Mouse (Mus musculus): ENCODE measurements around the gene Dnaic2.

Dnaic2 gene

DNA sequence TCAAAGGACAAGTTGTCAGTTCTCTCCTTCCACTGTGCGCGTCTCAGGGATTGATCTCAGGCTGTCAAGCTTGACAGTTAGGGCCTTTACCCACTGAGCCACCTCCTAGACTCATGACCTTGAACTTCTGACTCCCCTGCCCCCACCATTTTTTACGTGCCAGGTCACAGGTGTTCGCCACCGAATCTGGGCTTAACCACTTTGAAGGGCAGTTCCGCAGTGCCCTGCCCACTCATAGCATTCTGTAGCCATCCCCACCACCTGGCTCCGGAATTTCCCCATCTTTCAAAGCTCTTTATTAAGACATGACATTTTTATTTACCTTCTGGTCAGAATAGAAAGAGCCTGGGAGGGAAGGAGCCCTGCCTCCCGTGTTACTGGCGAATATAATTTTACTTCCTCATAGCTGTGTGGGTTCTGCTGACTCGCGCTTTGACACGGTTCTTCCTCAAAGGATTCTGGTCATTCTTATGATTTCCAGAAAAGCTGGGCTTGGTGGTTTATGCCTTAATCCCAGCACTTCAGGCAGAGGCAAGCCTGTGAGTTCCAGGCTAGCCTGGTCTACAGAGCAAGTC, 20.4 kb downstream of the Dnaic2 start:
- DNase-seq: peak; percentile 37 to 47

DNA sequence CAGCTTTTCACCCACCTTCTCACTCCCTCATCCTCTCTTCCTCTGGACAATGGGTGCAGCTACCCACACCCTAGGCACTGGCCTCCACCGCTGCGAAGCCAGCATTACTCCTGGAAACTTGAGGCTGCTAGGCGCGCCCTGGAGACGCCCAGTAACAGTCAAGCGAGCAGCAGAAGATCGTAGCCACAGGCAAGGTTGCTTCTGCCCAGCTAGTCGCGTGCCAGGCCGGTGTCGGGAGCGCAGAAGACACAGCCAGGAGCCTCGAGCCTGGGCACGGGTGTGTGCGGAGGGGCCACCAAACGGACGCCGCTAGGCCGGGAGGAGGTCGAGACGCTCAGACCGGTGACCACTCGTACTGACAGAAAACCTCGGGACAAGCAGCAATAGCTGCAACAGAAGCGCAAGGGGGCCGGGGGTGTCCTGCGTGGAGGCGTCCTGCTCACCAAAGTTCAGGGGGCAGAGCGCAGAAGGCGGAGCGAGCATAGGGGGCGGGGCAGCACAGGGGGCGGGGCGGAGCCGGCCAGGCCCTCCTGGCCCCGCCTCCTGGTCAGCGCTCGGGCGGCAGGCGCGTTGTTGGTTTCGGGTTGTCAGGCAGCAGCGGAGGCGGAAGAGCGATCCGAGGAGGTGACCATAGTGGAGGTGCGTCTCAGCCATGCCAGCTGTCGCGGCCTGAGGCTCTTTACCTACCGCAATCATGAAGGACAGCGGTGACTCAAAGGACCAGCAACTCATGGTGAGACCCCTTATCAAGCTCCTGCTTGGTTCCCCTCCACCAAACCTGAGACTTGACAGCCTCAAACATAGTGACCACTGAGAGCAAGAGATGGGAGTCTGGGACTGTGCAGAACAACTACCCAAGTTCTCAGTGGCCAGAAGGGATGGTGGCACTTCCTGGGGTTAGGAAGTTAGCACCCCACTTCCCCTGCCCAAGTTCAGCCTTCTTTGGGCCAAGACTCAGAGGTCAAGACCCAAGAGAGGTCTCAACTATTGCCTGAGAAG, 37.9 kb downstream of the Dnaic2 start, which contains the start of gene Kif19a:
Gene Kif19a, plus strand, starts transcription at position 569 of the 999 bp plus-strand sequence.
- peak; percentile 46 to 49 for DNase-seq

DNA sequence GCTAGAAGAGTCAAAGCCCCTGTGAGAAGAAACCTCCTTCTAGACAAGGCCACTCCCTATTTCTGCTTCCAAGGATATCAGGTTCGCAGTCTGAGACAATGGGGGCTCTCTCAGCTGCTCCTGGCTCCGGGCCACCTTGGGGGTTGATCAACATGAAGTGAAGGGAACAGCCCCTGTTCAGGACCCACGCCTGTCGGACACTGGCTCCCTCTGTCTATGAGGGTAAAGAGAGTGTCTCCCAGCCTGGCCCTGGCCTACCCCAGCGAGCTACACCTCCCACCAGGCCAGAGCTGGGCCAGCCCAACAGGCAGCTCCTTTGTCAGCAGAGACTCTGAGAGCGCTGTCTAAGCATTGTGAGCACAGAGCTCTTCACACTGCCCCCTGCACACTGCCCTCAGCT, 42.7 kb downstream of the Dnaic2 start:
- no peak for DNase-seq

DNA sequence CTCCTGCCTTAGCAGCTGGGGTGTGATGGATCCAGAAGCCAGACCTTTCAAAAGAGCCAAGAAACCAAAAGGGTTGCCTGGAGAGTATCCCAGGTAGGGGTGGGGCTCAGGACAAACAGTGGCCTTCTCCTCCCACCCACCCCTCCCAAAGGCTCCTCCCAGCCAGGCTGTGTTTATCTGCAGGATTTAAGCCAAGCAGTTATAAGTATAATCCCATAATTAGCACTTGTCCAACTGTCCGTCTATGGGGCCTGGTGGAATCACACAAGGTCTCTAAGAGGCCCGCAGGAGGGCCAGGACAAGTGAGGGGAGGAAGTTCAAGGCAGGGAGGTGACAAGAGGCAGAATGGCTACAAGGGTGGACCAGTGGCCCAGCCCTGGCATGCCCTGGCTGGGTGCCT, 44.7 kb downstream of the Dnaic2 start:
- no peak for DNase-seq

DNA sequence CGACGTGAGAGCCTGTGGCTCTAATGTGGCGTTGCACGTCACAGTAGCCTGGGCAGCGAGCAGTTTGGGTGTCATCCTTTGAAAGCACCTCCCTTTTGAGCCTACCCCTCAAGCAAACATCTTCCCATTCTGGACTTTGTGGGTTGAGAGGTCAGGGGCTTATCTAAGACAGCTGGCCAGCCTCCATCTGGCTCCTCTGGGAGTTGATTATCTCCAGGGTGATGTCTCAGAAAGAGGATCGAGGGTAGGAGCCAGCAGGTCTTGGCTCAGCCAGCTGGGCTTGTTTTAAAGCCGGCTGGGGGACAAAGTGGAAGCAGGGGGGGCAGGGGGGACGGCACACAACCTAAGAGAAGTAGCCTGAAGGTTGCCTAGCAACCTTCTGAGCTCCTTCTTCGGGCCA, 52.9 kb downstream of the Dnaic2 start:
- no peak for DNase-seq

DNA sequence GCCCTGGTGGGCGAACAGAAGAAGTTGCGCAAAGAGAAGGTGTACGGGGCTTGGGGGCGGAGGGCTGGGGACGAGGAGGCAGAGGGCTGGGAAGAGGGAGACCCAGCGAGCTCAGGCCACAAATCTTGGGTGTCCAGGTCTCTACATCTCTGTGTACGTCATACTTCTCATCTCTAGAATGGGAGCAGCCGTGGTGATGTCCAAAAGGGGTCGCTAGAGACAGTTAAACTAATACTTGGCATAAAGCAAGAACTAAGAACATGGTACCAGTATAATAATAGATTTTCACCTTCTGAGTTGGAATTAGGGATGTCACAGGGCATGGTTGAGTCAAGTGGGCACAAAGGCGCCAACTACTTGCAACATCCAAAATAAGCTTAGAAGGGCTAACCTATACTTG, 58.7 kb downstream of the Dnaic2 start:
- DNase-seq: no peak

DNA sequence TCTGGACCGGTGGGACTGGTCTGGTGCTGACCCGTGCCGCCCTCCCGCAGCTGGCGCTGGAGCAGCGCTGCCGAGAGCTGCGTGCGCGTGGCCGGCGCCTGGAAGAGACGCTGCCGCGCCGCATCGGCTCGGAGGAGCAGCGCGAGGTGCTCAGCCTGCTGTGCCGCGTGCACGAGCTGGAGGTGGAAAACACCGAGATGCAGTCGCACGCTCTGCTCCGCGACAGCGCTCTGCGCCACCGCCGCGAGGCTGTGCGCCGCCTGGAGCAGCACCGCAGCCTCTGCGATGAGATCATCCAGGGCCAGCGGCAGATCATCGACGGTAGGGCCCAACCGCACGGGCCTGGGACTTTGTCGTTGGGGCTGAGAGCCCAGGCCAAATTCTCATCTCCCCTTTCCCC, 59.1 kb downstream of the Dnaic2 start:
- peak; percentile 46 to 50 for DNase-seq

DNA sequence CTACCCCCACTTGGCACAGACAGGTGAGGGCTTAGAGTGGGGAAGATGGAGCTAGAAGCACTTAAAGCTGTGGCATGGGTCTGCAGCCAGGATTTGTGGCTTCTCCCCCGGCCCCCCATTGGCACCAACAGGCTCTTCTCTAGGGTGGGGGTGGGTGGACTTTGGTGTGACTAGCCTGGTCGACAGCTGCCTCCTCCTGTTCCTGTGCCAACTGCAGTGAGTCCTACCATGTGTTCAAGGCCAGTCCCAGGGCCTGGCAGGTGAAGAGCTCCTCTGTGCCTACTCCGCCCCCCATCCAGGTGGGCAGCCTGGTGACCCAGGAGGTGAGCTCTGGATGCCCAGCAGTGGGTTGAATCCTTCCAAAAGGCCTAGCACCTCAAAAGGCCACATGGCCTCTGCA, 60.4 kb downstream of the Dnaic2 start:
- DNase-seq: no peak

DNA sequence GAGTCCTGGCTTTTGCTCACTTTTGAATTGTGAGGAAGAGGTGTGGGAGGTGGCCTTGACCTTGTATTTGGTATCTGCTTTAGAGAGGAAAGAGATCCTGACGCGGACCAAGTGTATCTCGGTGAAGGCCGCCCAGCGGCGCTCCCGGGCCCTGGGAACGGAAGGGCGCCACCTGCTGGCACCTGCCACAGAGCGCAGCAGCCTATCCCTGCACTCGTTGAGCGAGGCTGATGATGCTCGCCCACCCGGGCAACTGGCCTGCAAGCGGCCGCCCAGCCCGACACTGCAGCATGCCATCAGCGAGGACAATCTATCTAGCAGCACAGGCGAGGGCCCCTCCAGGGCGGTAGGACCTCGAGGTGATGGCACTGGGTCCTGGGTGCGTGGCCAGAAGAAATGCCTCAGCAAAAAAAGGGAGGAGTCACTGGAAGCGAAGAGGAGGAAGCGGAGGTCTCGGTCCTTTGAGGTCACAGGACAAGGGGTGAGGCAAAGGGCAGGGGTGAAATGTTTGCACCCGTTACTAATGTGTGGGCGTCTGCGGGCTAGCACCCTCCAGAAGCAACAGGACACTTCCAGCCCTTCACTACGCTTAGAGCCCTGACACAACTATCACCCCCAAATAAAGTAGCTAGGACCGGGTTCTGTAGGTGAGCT, 62.0 kb downstream of the Dnaic2 start:
- DNase-seq: peak; percentile 90 to 91

DNA sequence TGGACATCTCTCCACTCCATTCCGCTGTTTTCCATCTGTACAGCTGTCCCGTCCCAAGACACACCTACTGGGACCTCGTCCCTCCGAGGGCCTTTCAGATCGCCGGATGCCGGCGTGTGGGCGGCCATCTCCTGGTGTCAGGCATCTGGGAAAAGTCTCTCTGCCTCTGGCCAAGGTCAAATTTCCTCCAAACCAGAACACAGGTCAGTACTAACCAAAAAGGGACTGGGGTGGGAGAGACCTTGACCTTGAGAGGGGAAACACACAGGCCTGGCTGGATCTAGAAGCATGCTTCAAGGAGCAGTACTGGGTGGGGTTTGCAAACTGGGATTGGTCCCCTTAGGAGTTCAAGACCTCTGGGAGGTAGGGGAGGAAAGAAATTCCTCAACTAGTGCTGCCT, 62.5 kb downstream of the Dnaic2 start:
- no peak for DNase-seq

DNA sequence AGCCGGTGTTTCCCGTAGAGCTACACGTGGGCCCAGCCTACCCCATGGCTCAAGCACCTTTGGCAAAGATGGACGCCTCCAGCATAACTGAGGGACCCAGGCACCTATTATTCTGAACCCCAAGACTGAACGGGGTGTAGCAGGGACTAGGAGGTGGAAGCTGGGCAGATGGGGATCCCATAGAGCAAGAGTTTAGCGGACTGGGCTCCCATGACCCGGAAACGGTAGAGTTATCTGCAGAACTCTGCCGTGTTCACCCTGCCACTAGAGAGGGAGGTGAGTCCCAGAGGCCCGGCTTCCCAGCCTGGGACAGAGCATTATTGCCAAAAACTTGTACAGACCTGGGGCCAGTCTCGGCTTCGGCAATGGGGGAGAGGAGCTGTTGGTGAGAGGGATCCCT, 63.0 kb downstream of the Dnaic2 start:
- DNase-seq: no peak

DNA sequence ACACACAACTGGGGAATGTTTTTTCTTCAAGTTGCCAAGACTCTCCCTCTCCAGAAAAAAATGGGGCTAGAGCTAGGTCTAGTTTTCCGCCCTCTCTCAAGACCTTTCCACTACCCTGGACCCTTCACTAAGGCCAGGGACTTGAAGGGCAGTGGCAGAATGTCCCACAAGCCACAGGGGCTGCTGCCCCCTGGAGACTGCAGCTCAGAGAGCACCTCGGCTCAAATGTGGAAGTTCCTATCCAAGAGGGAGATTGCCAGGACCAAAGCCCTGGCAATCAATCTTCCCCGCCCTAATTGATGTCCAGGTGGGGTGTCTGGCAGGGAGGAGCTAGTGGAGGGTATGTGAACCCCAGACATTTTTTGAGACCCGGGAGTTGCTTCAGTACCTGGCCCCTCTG, 63.6 kb downstream of the Dnaic2 start:
- DNase-seq: no peak

DNA sequence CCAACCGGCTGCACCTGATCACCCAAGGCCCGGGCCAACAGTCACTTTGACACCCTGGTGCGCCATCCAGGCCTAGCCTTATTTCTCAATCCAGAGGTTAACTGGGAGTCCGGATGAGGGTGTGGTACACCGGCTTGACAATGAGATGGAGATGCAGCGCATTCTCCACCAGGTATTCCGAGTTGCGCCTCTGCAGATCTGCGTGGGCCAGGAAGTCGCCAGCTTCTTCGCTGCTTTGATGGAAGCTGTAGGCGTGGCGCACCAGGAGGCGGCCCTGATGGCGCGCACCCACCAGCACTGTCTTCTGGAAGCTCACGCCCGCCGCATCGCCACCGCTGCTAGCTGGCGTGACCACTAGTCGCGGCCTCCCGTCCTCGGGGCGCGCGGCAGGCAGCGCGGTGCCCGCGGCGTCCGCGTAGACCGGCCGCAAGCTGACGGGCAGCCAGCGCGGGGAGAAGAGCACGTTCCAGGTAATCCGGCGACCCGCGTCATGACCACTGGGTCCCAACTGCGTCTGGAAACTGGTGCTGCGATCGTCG, 64.2 kb downstream of the Dnaic2 start:
- DNase-seq: no peak

DNA sequence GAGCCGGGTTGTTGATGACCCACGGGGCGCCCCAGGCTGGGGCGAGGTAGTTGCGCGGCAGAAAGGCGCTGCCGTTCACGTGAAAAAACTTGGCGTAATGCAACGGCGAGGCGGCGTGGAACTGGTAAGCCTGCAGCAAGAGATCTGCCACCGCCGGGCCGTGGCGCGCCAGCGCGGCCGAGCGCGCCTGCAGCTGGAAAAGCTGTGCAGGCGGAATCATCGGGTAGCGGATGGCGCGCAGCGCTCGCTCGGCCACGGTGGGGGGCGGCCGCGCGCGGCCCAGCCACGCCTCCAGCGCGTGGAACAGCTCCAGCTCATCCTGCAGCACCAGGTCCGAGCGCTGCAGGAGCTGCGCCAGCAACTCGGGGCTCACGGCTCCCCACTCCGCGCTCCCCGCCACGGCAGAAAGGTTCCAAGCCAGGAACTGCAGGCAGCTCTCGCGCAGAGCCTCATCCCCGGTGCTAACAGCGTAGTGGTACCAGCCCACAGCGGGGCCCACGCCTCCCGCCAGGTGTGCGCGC, 64.7 kb downstream of the Dnaic2 start:
- no peak for DNase-seq

DNA sequence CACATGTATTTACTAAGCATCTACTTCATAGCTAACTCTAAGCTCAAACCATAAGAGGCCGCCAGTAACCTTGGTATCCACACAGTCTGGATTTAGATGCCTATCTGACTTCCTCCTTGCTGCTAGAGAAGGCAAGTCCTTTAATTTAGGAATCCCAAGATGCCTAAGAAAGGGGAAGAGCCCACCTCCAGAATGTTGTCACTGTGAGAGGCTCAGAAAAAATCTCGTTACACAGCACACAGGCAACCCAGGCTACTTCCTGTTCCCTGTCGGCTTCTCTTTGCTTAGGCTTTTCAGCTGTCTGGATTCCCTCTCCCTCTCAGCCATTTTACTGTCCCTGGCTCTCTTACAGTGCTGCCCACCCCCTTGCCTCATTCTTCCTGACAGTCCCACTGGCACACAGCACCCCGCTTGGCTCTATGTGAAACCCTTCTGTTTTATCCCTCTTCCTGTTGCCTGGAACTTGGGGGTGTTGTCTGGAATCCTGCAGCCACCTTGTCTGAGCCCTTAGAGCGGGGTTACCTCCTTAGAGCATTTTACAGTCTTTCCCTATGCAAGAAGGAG, 65.8 kb downstream of the Dnaic2 start:
- no peak for DNase-seq

DNA sequence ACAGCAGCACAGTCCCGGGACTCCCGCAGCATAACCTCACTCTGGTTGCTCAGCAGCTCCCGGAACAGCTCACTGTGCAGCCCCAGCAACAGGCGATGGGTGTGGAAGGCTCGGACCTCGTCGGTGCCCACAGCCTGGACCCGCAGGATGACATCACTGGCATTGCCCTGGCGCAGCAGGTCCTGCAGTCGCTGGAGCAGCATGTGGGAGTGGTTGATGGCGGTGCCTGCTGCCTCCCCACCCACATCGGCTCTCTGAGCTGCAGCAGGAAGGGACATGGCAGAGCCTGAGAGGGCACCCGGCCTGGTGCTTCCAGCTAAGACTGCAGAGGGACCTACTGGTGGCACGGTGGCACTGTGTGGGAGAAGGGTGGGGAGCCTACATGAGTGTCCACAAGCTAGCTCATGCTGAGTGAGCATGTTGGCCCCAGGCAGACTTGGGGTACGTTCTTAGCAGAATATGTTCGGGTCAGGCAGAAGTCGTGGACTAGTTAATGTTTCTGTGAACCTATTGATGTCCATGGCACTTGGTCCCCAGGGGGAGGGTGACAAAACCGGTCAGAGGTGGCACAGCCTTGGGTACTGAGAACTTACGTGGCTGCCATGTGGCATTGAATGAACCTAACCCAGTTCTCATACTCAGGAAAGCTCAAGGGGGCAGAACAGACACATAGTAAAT, 66.8 kb downstream of the Dnaic2 start:
- DNase-seq: no peak

DNA sequence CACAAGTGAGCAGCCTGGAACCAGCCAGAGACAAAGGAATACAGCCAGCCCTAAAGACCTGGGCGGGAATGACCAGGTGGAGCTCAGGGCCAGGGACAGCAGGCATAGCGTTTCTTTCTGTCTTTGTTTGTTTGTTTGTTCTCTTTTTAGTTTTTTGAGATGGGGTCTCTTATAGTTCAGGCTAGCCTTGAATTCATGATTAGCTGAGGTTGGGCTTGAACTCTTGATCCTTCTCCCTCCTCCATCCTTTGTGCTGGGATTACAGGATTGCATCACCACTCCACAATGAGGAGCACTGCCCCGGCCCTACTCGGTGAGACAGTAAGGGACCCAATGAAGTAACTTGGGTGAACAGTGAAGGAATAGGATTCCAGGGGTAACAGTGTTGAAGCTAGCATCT, 67.5 kb downstream of the Dnaic2 start:
- no peak for DNase-seq

DNA sequence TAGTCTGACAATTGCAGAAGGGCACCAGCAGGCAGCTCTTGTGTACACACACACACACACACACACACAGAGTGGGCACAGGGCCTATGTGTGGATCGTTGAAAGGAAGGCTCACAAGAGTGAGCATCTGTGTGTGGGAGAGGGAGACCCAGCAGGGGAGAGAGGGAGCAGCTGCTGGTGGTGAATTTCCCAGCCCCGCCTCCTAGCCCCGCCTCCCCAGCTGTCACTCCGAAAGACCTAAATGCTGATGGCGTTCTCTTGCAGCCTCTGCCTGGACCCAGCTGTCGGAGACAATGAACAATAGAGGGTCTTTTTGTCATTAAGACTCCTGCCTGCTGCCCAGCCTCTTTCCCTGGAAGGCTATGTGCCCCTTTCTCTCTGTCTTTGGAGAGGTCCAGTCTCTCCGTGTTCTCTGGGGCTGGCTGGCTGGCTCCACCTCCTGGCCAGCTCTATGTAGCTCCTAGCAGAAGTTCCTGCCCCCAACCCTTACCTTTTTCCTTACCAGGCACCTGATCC, 68.1 kb downstream of the Dnaic2 start:
- peak; percentile 55 to 57 for DNase-seq

DNA sequence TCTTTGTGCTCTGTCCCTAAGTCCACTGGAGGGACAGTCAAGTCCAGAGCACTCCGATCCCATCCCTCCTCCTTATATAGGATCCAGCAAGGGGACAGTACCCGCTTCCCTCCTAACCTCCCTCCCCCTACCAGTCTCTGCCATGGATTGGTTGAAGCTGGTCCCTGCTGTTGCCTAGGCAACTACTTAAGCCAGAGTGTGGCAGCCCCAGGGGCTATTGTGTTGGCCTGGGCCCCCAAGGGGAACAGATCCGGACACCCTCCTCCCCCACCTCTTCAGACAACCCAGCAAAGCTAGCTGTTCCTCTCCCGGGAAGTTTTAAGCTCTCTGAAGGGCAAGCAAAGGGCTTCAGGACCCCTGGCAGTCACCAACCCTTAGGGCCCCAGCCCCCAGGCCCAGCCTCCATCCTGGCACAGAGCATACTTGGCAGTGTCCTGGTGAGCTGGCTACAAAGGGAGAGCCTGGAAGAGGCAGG, 68.7 kb downstream of the Dnaic2 start, which contains the start of gene Btbd17:
Gene Btbd17, minus strand, starts transcription at position 98 of the 475 bp plus-strand sequence.
- DNase-seq: no peak

DNA sequence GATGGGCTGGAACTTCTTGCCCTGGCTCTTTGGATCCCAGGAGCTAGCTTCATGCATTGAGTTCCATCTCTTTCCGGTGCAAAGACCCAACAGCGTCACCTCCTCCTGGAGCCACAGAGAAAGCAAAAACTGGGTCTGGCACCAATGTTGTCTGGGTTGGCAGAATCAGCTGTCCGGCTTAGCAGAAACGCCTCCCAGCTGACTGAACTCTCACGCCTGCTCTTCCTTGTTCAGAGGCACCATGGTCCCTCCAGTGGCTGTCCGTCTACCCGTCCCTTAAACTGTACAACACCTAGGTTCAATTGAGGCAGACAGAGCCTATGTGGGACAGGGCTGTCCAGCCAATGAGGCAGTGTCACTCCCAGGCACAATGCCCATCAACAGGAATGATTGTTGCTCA, 70.0 kb downstream of the Dnaic2 start:
- DNase-seq: no peak

DNA sequence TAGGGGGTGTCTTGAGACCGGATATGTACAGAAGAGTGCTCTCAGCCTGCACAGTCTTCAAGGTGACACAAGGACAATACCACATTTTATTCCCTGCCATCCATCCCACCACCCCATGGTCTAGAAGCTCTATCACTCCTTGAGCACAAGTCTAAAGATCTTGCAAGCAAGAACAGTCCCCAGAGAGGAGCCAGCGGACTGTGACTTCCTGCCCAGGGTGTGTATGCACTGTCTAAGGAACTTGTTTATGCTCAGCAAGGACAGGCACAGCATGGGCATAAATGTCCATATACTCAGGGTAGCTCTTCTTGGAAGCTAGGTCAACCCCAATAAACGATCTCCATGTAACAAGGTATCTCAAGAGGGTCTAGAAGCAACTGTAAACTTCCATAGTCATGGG, 70.8 kb downstream of the Dnaic2 start:
- DNase-seq: peak; percentile 37 to 45

DNA sequence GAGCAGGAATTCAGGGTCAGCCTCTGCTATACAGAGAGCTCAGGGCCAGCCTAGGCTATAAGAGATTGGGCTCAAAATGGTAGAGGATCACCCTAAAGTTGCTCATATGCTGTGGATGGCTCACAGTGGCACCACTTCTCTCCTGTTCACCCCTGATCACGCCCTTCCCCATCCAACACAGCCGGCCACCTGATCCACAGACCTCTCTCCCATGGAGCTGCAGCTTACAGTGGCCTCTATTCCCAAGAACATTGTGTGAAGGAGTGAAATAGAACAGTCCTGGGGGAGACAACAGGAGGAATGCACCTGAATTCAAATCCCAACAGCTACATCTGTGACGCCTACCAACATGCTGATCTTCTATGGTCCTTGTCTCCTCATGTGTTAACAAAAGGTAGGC, 71.4 kb downstream of the Dnaic2 start, which contains the start of gene Gpr142:
Gene Gpr142, plus strand, starts transcription at position 301 of the 400 bp plus-strand sequence.
- DNase-seq: no peak
